Mouse (Mus musculus): ENCODE results near the gene Enox1.

- TF ChIP-seq POLR2A (IDR thresholded peaks at IDR 0.05; ENCODE audit: borderline replicate concordance, low read depth, low read length) (no peak), CTCF (IDR thresholded peaks at IDR 0.05; ENCODE audit: low read depth, low read length) (no peak)
Observed at GRCm38 (mm10) chr14:77580106-77580936, 423.8 kb downstream of the Enox1 start.
